Mouse (Mus musculus): ENCODE measurements at regions not wholly inside any gene's neighbourhood (a gene's known extent, or its start where the extent isn't known, plus 50 kb on each side); places are given as distances from the start of the nearest gene placed in this dataset.

- DNase-seq (ENCODE audit: extremely low spot score): peak; percentile 84
These were observed 56.1 kb upstream of the Ces5a start for GRCm38 (mm10) chr8:93591608-93592301.

DNA sequence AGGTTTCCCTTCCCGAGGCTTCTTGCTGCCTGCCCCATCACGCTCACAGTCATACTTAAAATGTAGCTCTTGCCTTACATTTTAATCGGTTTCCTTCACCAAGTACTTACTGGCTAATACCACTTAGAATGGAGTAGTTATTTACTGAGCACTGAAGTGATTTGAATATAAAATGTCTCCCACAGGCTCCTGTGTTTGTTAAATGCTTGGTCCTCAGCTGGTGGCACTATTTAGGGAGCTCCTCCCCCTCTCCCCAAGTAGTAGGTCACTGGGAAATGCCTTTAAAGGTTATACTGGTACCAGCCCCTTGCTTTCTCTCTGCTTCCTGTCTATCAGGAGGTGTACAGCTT is 56.6 kb upstream of the Ces5a start:
- no peak for DNase-seq (ENCODE audit: extremely low spot score)

- DNase-seq (ENCODE audit: extremely low spot score): no peak
These were observed 63.0 kb upstream of the Ces5a start for GRCm38 (mm10) chr8:93598613-93599121.

DNA sequence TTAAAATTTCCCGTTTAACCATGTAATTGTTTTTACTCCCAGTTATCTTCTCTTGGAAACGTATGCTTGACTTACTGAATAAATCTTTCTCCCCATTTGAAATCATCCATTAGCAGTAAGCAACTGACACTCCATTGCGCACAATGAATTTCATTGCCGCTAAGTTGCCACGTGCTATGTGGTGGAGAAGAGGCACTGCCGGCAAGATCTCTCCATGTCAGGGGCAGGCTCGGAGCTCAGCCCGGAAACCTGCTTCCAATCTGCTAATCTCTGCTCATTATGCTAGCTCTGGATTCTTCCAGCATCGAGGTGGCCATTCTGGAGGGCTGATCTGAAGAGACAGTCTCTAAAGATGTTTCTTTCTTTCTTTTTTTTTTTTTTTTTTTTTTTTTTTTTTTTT is 63.7 kb upstream of the Ces5a start:
- no peak for DNase-seq (ENCODE audit: extremely low spot score)

GRCm38 (mm10) chr8:93599776-93600175 is 64.1 kb upstream of the Ces5a start:
- peak; percentile 7 for DNase-seq (ENCODE audit: extremely low spot score)

- DNase-seq (ENCODE audit: extremely low spot score): peak; percentile 11
These were observed 91.3 kb upstream of the Ces5a start for GRCm38 (mm10) chr8:93626807-93627526.

GRCm38 (mm10) chr8:93627626-93628025 is 92.0 kb upstream of the Ces5a start:
- DNase-seq (ENCODE audit: extremely low spot score): no peak

GRCm38 (mm10) chr8:93632896-93633295 is 97.3 kb upstream of the Ces5a start:
- no peak for DNase-seq (ENCODE audit: extremely low spot score)

- no peak for DNase-seq (ENCODE audit: extremely low spot score)
These were observed 107.1 kb upstream of the Ces5a start for GRCm38 (mm10) chr8:93642770-93643169.

GRCm38 (mm10) chr8:93643471-93644215 is 108.0 kb upstream of the Ces5a start:
- DNase-seq (ENCODE audit: extremely low spot score): no peak

GRCm38 (mm10) chr8:93653421-93653820 is 117.8 kb upstream of the Ces5a start:
- no peak for DNase-seq (ENCODE audit: extremely low spot score)

- no peak for DNase-seq (ENCODE audit: extremely low spot score)
These were observed 118.5 kb upstream of the Ces5a start for GRCm38 (mm10) chr8:93653913-93654705.

DNA sequence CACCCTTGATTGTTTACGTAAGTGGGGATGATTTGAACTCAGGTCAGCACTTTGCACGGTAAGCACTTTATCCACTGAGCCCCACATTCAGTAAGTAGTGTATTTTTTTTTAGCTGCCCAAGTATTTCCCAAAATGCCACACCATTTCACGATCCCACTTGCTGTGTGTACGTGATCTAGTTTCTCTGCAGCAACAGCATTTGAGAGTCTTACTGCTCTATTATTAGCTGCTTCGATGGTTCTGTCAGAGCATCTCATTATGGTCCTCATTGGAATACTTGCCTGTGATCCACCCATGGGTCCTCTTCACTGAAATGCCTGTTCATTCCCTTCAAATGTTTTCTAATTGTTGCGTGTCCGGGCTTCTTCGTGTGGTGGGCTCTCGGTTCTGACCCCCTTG is 120.1 kb upstream of the Ces5a start:
- DNase-seq (ENCODE audit: extremely low spot score): no peak

- DNase-seq (ENCODE audit: extremely low spot score): peak; percentile 85
These were observed 126.1 kb upstream of the Ces5a start for GRCm38 (mm10) chr8:93661739-93662138.

DNA sequence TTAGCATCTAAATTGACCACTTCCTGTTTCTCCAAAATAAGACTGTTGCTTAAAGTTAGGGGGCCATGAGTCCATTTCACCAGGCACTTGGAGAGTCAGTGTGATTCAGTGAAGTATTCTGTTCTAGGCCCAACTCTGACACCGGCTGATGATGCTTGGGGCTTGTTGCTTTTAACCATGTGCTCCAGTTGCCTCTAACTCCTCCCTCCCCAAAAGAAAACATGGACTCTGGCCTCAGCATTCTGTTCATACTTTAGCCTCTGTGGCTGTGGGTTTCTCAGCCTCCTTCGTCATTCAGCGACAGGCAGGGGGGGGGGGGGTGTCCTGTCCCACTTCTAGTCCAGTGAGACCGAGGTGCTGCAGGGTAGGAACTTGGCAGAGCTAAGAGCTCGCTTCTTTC is 126.6 kb upstream of the Ces5a start:
- no peak for DNase-seq (ENCODE audit: extremely low spot score)

GRCm38 (mm10) chr8:93663851-93664250 is 128.2 kb upstream of the Ces5a start:
- DNase-seq (ENCODE audit: extremely low spot score): no peak

- DNase-seq (ENCODE audit: extremely low spot score): no peak
These were observed 132.7 kb upstream of the Ces5a start for GRCm38 (mm10) chr8:93668306-93668705.

DNA sequence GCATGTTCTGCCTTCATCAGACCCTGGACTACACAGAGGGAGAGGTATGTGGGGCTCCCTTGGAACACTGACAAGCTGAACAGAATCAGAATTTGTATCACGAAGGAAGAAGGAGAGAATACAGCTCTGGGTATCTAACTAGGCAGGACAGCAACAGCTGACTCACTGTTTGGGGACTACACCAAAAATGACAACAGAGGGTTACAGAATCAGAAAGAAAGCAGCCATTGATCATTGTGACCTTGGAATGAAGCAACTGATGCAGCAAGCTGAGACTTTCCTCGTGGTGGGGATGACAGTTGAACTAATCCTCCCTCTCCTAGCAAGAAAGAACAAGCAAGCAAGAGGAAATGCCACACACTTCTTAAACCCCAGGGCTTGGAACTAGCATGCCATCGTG is 135.0 kb upstream of the Gnao1 start:
- no peak for DNase-seq (ENCODE audit: extremely low spot score)

- no peak for DNase-seq (ENCODE audit: extremely low spot score)
These were observed 125.9 kb upstream of the Gnao1 start for GRCm38 (mm10) chr8:93683773-93684391.

DNA sequence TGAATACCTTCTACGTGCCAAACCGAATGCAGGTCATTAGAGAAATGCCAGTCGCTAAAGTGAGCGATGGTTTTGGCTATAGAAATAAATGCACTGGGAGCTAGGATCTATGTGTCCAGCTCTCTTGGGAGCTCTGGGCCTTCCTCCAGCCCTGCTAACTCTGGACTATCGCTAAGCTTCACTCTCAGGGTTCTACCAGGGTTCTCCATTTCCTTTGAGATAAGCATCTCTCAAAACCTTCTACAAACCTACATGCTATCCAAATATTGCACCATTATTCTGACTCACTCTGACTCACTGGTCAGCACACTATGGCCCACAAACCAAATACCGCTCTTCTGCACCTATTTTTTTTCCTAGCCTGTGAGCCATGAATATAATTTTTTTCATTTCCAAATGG is 125.4 kb upstream of the Gnao1 start:
- DNase-seq (ENCODE audit: extremely low spot score): no peak

GRCm38 (mm10) chr8:93688845-93689244 is 120.9 kb upstream of the Gnao1 start:
- no peak for DNase-seq (ENCODE audit: extremely low spot score)

Measured in embryo, embryonic 9.5 days (tissue).